In genomic region chr10:13212326-13212725, GRCm38 (mm10) we compare ENCODE assay signal across 29 mouse cellular contexts. TPM values are rescaled to one million over a fixed set of nuclear protein-coding genes. Genes with fewer than 3 reads are reported as not detected.
A peak's percentile ranks its signal among the peaks of the same experiment; 100 is the strongest.
DNase-seq lines count a peak whose midpoint lies in the region; ATAC-seq and TF ChIP-seq lines count a peak whose summit lies in the region.
"Had no signal": no experiment of that assay in that cellular context is flagged by ENCODE, and none has a peak within 500 bp of the region (broad histone marks: within the 10 kb centered on the region; RNA-seq: fewer than 3 reads in every experiment).

No protein-coding gene starts in this region.

- peak; percentile 21 for DNase-seq in forebrain, embryonic 14.5 days (ENCODE audit: low spot score)
- no peak for DNase-seq in limb, embryonic 10.5 days (ENCODE audit: low spot score)
- peak; percentile 23 for DNase-seq in brain, embryonic 14.5 days (ENCODE audit: low read depth)
- DNase-seq in lung, postnatal 25 days (ENCODE audit: low spot score), result peak; percentile 52
- DNase-seq in hindbrain, postnatal 0 days (ENCODE audit: low spot score), result no peak
- DNase-seq: adrenal gland, postnatal 14 days; cerebellum, adult 11-12 months; cerebellum, postnatal 25 days; embryo, embryonic 11 days; forebrain, postnatal 0 days; gastrocnemius, postnatal 36 days; kidney, adult 8-10 months; kidney, postnatal 14 days; left cerebral cortex, postnatal 4 days; thymus, postnatal 36 days had no signal

- H3K9me3 ChIP-seq in forebrain, embryonic 14.5 days (replicated peaks; ENCODE audit: control insufficient read depth, low read length), result no peaks in the 10 kb centered on the region
- H3K9me3 ChIP-seq in forebrain, embryonic 13.5 days (replicated peaks), result no peaks in the 10 kb centered on the region
- no peaks in the 10 kb centered on the region for H3K9me3 ChIP-seq in limb, embryonic 15.5 days
- H3K9me3 ChIP-seq in limb, embryonic 10.5 days (replicated peaks), result no peaks in the 10 kb centered on the region
- no peaks in the 10 kb centered on the region for H3K9me3 ChIP-seq in hindbrain, postnatal 0 days (ENCODE audit: low read length)
- H3K9me3 ChIP-seq: G1E; heart, embryonic 15.5 days; liver, embryonic 12.5 days; midbrain, embryonic 10.5 days had no signal

- no peak overlapping the region for H3K27ac ChIP-seq in forebrain, embryonic 14.5 days (ENCODE audit: low read depth, low read length)
- no peak overlapping the region for H3K27ac ChIP-seq in forebrain, embryonic 13.5 days
- peak overlapping the region; percentile 17; the same call in 1 of the 2 replicates for H3K27ac ChIP-seq in limb, embryonic 15.5 days
- H3K27ac ChIP-seq in limb, embryonic 10.5 days, result no peak overlapping the region
- no peak overlapping the region for H3K27ac ChIP-seq in hindbrain, postnatal 0 days
- H3K27ac ChIP-seq: liver, embryonic 12.5 days; macrophage; midbrain, embryonic 10.5 days had no signal

- no peaks in the 10 kb centered on the region for H3K27me3 ChIP-seq in forebrain, embryonic 14.5 days (replicated peaks; ENCODE audit: control insufficient read depth, insufficient read depth, low read length)
- H3K27me3 ChIP-seq in forebrain, embryonic 13.5 days, result no peaks in the 10 kb centered on the region
- no peaks in the 10 kb centered on the region for H3K27me3 ChIP-seq in limb, embryonic 15.5 days
- H3K27me3 ChIP-seq in limb, embryonic 10.5 days (ENCODE audit: low read depth, poor library complexity, severe bottlenecking), result no peaks in the 10 kb centered on the region
- no peaks in the 10 kb centered on the region for H3K27me3 ChIP-seq in hindbrain, postnatal 0 days (ENCODE audit: insufficient read depth, low read length)
- H3K27me3 ChIP-seq: heart, embryonic 15.5 days; liver, embryonic 12.5 days had no signal

- no peak for TF ChIP-seq CTCF in brain, embryonic 14.5 days (IDR thresholded peaks at IDR 0.05; ENCODE audit: borderline replicate concordance, extremely low read depth, insufficient read depth, insufficient read length)
- TF ChIP-seq CTCF in hindbrain, postnatal 0 days (IDR thresholded peaks at IDR 0.05; ENCODE audit: low read depth), result no peak

- no peaks in the 10 kb centered on the region; the same call in 1 of the 2 replicates for H3K4me1 ChIP-seq in forebrain, embryonic 14.5 days (ENCODE audit: control insufficient read depth, insufficient read depth, low read length)
- H3K4me1 ChIP-seq in forebrain, embryonic 13.5 days, result peaks cover 12% of the 10 kb centered on the region; the same call in 1 of the 2 replicates
- H3K4me1 ChIP-seq in limb, embryonic 15.5 days, result peaks cover 4% of the 10 kb centered on the region; the same call in 1 of the 2 replicates
- 0 out of 2 replicates have a peak, but pooled peaks cover 3% of the 10 kb centered on the region for H3K4me1 ChIP-seq in limb, embryonic 10.5 days
- H3K4me1 ChIP-seq in hindbrain, postnatal 0 days (ENCODE audit: insufficient read depth, low read length), result no peaks in the 10 kb centered on the region

- no peak overlapping the region for H3K9ac ChIP-seq in forebrain, embryonic 14.5 days (ENCODE audit: low read length)
- H3K9ac ChIP-seq in forebrain, embryonic 13.5 days, result no peak overlapping the region
- no peak overlapping the region for H3K9ac ChIP-seq in limb, embryonic 15.5 days
- H3K9ac ChIP-seq in hindbrain, postnatal 0 days (replicated peaks; ENCODE audit: low read length), result no peak overlapping the region
- H3K9ac ChIP-seq: forebrain, postnatal 0 days; heart, embryonic 15.5 days; liver, embryonic 12.5 days had no signal

- no peak overlapping the region for H3K4me2 ChIP-seq in forebrain, embryonic 14.5 days (ENCODE audit: low read length)
- no peak overlapping the region for H3K4me2 ChIP-seq in forebrain, embryonic 13.5 days
- no peak overlapping the region for H3K4me2 ChIP-seq in limb, embryonic 15.5 days
- H3K4me2 ChIP-seq in hindbrain, postnatal 0 days (ENCODE audit: low read depth, low read length), result no peak overlapping the region
- H3K4me2 ChIP-seq: heart, embryonic 15.5 days; liver, embryonic 12.5 days had no signal

- WGBS in forebrain, embryonic 14.5 days, result 55% methylated on average over 9 of the region's 9 CpGs
- 61% methylated on average over 9 of the region's 9 CpGs for WGBS in forebrain, embryonic 13.5 days
- WGBS in limb, embryonic 15.5 days, result 74% methylated on average over 9 of the region's 9 CpGs
- WGBS in limb, embryonic 10.5 days, result 85% methylated on average over 9 of the region's 9 CpGs
- whole genome bisulfite sequencing in hindbrain, postnatal 0 days, result 84% methylated on average over 9 of the region's 9 CpGs

- no peak for TF ChIP-seq POLR2A in brain, embryonic 14.5 days (IDR thresholded peaks at IDR 0.05; ENCODE audit: borderline replicate concordance, extremely low read depth, insufficient read depth, insufficient read length, poor library complexity, severe bottlenecking)

- H3K36me3 ChIP-seq in forebrain, embryonic 14.5 days (ENCODE audit: control insufficient read depth, insufficient read depth, low read length), result no peaks in the 10 kb centered on the region
- no peaks in the 10 kb centered on the region; the same call in 1 of the 2 replicates for H3K36me3 ChIP-seq in forebrain, embryonic 13.5 days (ENCODE audit: poor library complexity, severe bottlenecking)
- peaks cover 8% of the 10 kb centered on the region; the same call in 1 of the 2 replicates for H3K36me3 ChIP-seq in limb, embryonic 15.5 days
- peaks cover 9% of the 10 kb centered on the region; the same call in 1 of the 2 replicates for H3K36me3 ChIP-seq in limb, embryonic 10.5 days
- no peaks in the 10 kb centered on the region for H3K36me3 ChIP-seq in hindbrain, postnatal 0 days (ENCODE audit: insufficient read depth, low read length)
- H3K36me3 ChIP-seq: G1E; heart, embryonic 15.5 days; liver, embryonic 12.5 days had no signal

- no peak for ATAC-seq in forebrain, embryonic 14.5 days
- ATAC-seq in forebrain, embryonic 13.5 days, result no peak
- no peak for ATAC-seq in limb, embryonic 15.5 days (ENCODE audit: insufficient number of reproducible peaks, low FRiP score, low TSS enrichment, low read depth)
- ATAC-seq in hindbrain, postnatal 0 days, result no peak
- ATAC-seq: activated CD4-positive, CD25-positive, alpha-beta regulatory T cell, adult 4 months; forebrain, postnatal 0 days; liver, embryonic 12.5 days had no signal

- no peak overlapping the region for H3K4me3 ChIP-seq in forebrain, embryonic 14.5 days (ENCODE audit: low read depth, low read length)
- H3K4me3 ChIP-seq in forebrain, embryonic 13.5 days, result no peak overlapping the region
- no peak overlapping the region for H3K4me3 ChIP-seq in limb, embryonic 15.5 days
- no peak overlapping the region for H3K4me3 ChIP-seq in limb, embryonic 10.5 days
- no peak overlapping the region for H3K4me3 ChIP-seq in hindbrain, postnatal 0 days (ENCODE audit: low read length)
- H3K4me3 ChIP-seq: erythroblast, embryonic 14.5 days; heart, embryonic 15.5 days; liver, embryonic 12.5 days; midbrain, embryonic 10.5 days had no signal

RNA-seq across cellular contexts. Expression of gene Ltv1, which starts 19.4 kb away (rescaled TPM):
- 37.3 and 38.8 TPM in 2 replicates for polyA plus RNA-seq in forebrain, embryonic 14.5 days (2014; fragmentation: Nextera tagmentation; extraction: Ambion mirVana)
- polyA plus RNA-seq in forebrain, embryonic 13.5 days (2015; fragmentation: Nextera tagmentation; extraction: Ambion mirVana), result 45.4 and 48.3 TPM in 2 replicates
- polyA plus RNA-seq in limb, embryonic 15.5 days (2015; fragmentation: Nextera tagmentation; extraction: Ambion mirVana), result 70.1 and 74.3 TPM in 2 replicates
- polyA plus RNA-seq in limb, embryonic 10.5 days (2016; fragmentation: Nextera tagmentation; extraction: Ambion mirVana), result 65.3 and 68.0 TPM in 2 replicates
- polyA plus RNA-seq in brain, embryonic 14.5 days (2012; rRNA removed), result 23.1 and 26.1 TPM in 2 replicates
- total RNA-seq in hindbrain, postnatal 0 days (2014; rRNA removed), result 9.9 and 14.9 TPM in 2 replicates
- polyA plus RNA-seq in hindbrain, postnatal 0 days (2015; fragmentation: Nextera tagmentation; extraction: Ambion mirVana), result 25.6 and 28.2 TPM in 2 replicates

RNA-seq across cellular contexts. Expression of gene Zc2hc1b, which starts 34.5 kb away (rescaled TPM):
- not detected in 2 replicates for polyA plus RNA-seq in forebrain, embryonic 14.5 days (2014; fragmentation: Nextera tagmentation; extraction: Ambion mirVana)
- not detected in 2 replicates for polyA plus RNA-seq in forebrain, embryonic 13.5 days (2015; fragmentation: Nextera tagmentation; extraction: Ambion mirVana)
- not detected in 2 replicates for polyA plus RNA-seq in limb, embryonic 15.5 days (2015; fragmentation: Nextera tagmentation; extraction: Ambion mirVana)
- polyA plus RNA-seq in limb, embryonic 10.5 days (2016; fragmentation: Nextera tagmentation; extraction: Ambion mirVana), result not detected in 2 replicates
- polyA plus RNA-seq in brain, embryonic 14.5 days (2012; rRNA removed), result not detected in 2 replicates
- total RNA-seq in hindbrain, postnatal 0 days (2014; rRNA removed), result not detected in 2 replicates
- polyA plus RNA-seq in hindbrain, postnatal 0 days (2015; fragmentation: Nextera tagmentation; extraction: Ambion mirVana), result not detected in 2 replicates
- total RNA-seq: adrenal gland, postnatal 14 days; forebrain, postnatal 0 days; G1E; gastrocnemius, postnatal 36 days; layer of hippocampus, adult 8-10 months; left cerebral cortex, adult 18-20 months; left cerebral cortex, postnatal 4 days; monocyte, adult 5-6 weeks had no signal
- polyA plus RNA-seq: activated CD4-positive, CD25-positive, alpha-beta regulatory T cell, adult 4 months; erythroblast, embryonic 14.5 days; forebrain, postnatal 0 days; G1E; heart, embryonic 15.5 days; hindbrain, embryonic 11.5 days; liver, embryonic 12.5 days; macrophage; midbrain, embryonic 10.5 days; neural tube, embryonic 11.5 days had no signal

Comparison
In these comparisons a context has a peak if more than half of its experiments do, and no peak if none do; other contexts are left out.
1. DNase-seq: peak in forebrain, embryonic 14.5 days (single experiment), brain, embryonic 14.5 days (single experiment) and lung, postnatal 25 days (single experiment); none in limb, embryonic 10.5 days (single experiment) and hindbrain, postnatal 0 days (single experiment).